Mouse (Mus musculus): ENCODE results near the gene Thrb. TPM values are rescaled to one million over a fixed set of nuclear protein-coding genes. Genes with fewer than 3 reads are reported as not detected.

Gene Thrb
- polyA plus RNA-seq, 1 experiment from 2014 or later, result 2.0 TPM

DNA sequence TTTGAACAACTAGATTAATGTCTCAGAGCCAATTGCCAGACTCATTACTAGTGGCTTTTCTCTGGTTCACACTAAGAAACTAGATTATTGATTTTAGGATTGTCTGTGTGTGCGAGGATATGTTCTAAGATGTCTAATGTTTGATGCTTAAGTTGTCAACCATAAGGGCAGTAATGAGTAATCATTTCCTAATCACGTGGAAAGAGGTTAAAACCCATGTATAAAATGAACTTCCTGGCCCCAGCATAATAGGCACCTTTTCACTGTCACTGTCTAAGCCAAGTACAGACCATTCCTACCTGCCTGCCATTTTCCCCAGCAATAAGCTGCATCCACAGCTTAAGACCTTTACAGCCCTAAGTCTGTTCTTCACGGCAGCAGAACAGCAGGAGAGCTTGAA lies 321.2 kb downstream of the Thrb start:
- no peak overlapping the region for H3K9ac ChIP-seq (ENCODE audit: low read length)
- H3K27ac ChIP-seq (ENCODE audit: low read depth), result no peak overlapping the region
- 65% methylated on average over 3 of the region's 3 CpGs for WGBS
- H3K27me3 ChIP-seq (replicated peaks; ENCODE audit: control insufficient read depth, insufficient read depth, low read length), result no peaks in the 10 kb centered on the region
- no peak overlapping the region for H3K4me2 ChIP-seq (ENCODE audit: low read length)
- no peak for DNase-seq (ENCODE audit: low spot score)
- no peaks in the 10 kb centered on the region for H3K4me1 ChIP-seq (replicated peaks; ENCODE audit: control insufficient read depth, insufficient read depth, low read length)
- no peak for ATAC-seq (replicated peaks; ENCODE audit: low FRiP score, low TSS enrichment, low read depth)
- H3K9me3 ChIP-seq (ENCODE audit: control insufficient read depth, low read length), result no peaks in the 10 kb centered on the region
- H3K36me3 ChIP-seq (ENCODE audit: control insufficient read depth, insufficient read depth, low read length), result no peaks in the 10 kb centered on the region
- no peak overlapping the region for H3K4me3 ChIP-seq (ENCODE audit: low read depth, low read length)

DNA sequence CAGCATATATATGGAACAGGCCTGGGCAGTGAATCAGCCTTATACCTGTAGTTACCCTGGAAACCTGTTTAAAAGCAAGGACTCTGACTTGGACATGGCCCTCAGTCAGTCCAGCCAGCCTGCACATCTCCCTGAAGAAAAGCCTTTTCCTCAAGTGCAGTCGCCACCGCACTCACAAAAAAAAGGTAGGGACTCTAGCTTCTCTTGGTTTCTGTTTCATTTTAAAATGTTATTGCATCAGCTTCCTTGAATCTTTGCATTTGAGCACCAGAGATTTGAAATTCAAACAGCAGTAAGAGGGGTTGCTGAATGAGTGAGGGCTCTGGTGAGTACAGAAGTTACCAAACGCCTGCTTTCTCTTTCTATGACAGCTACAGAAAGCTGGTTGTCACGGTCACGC lies 322.0 kb downstream of the Thrb start:
- H3K9me3 ChIP-seq (ENCODE audit: control insufficient read depth, low read length), result no peaks in the 10 kb centered on the region
- 83% methylated on average over 5 of the region's 5 CpGs for WGBS
- no peak overlapping the region for H3K4me2 ChIP-seq (ENCODE audit: low read length)
- no peaks in the 10 kb centered on the region for H3K27me3 ChIP-seq (replicated peaks; ENCODE audit: control insufficient read depth, insufficient read depth, low read length)
- no peak overlapping the region for H3K27ac ChIP-seq (ENCODE audit: low read depth)
- ATAC-seq (replicated peaks; ENCODE audit: low FRiP score, low TSS enrichment, low read depth), result no peak
- no peak overlapping the region for H3K4me3 ChIP-seq (ENCODE audit: low read depth, low read length)
- DNase-seq (ENCODE audit: low spot score), result no peak
- H3K36me3 ChIP-seq (ENCODE audit: control insufficient read depth, insufficient read depth, low read length), result no peaks in the 10 kb centered on the region
- no peaks in the 10 kb centered on the region for H3K4me1 ChIP-seq (replicated peaks; ENCODE audit: control insufficient read depth, insufficient read depth, low read length)
- no peak overlapping the region for H3K9ac ChIP-seq (ENCODE audit: low read length)

DNA sequence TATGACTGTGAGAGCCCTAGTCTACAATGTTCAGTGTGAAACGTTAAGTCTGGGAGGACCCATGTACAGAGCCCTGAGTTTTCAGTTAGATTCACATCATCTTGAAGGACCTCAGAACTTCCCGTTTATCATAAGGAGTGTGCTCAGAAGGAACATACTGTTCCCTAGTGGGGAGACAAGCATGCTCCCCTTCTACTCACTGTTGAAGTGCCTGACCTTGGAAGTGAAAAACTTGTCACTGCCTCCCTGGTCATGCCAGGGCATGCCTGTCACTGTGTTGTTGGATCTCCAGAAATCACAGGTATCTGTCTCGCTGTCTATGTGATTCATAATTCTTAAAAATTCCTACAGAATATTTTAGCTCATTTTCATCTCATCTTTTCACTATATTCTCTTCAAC lies 323.3 kb downstream of the Thrb start:
- DNase-seq (ENCODE audit: low spot score) (no peak), ATAC-seq (replicated peaks; ENCODE audit: low FRiP score, low TSS enrichment, low read depth) (no peak)
- 76% methylated on average over 3 of the region's 3 CpGs for WGBS
- no peaks in the 10 kb centered on the region for H3K9me3 ChIP-seq (ENCODE audit: control insufficient read depth, low read length)
- H3K4me3 ChIP-seq (ENCODE audit: low read depth, low read length), result no peak overlapping the region
- H3K27ac ChIP-seq (ENCODE audit: low read depth), result no peak overlapping the region
- no peaks in the 10 kb centered on the region for H3K27me3 ChIP-seq (replicated peaks; ENCODE audit: control insufficient read depth, insufficient read depth, low read length)
- no peaks in the 10 kb centered on the region for H3K4me1 ChIP-seq (replicated peaks; ENCODE audit: control insufficient read depth, insufficient read depth, low read length)
- no peak overlapping the region for H3K4me2 ChIP-seq (ENCODE audit: low read length)
- H3K9ac ChIP-seq (ENCODE audit: low read length), result no peak overlapping the region
- H3K36me3 ChIP-seq (ENCODE audit: control insufficient read depth, insufficient read depth, low read length), result no peaks in the 10 kb centered on the region

DNA sequence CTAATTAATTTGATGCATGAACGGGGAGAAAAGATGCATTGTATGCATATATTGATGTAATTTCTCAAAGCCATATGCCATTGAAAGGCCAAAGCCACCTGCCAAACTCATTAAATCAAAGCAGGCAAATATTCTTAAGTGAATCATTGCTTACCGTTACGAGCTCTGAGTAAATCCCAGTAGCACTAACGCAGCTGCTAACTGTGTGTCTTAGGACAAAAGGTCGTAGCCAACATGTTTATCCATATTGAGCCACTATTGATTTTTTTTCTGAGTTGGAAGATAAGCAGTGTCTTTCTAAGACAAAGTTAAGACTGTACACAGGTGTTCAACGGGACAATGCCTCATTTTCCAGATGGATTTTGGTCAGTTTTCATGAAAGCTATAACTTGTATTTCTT lies 323.8 kb downstream of the Thrb start:
- no peaks in the 10 kb centered on the region for H3K9me3 ChIP-seq (ENCODE audit: control insufficient read depth, low read length)
- no peak overlapping the region for H3K4me2 ChIP-seq (ENCODE audit: low read length)
- H3K4me1 ChIP-seq (replicated peaks; ENCODE audit: control insufficient read depth, insufficient read depth, low read length), result no peaks in the 10 kb centered on the region
- no peak overlapping the region for H3K27ac ChIP-seq (ENCODE audit: low read depth)
- no peak overlapping the region for H3K9ac ChIP-seq (ENCODE audit: low read length)
- H3K36me3 ChIP-seq (ENCODE audit: control insufficient read depth, insufficient read depth, low read length), result no peaks in the 10 kb centered on the region
- no peaks in the 10 kb centered on the region for H3K27me3 ChIP-seq (replicated peaks; ENCODE audit: control insufficient read depth, insufficient read depth, low read length)
- DNase-seq (ENCODE audit: low spot score) (no peak), ATAC-seq (replicated peaks; ENCODE audit: low FRiP score, low TSS enrichment, low read depth) (no peak)
- H3K4me3 ChIP-seq (ENCODE audit: low read depth, low read length), result no peak overlapping the region
- 44% methylated on average over 6 of the region's 6 CpGs for WGBS

DNA sequence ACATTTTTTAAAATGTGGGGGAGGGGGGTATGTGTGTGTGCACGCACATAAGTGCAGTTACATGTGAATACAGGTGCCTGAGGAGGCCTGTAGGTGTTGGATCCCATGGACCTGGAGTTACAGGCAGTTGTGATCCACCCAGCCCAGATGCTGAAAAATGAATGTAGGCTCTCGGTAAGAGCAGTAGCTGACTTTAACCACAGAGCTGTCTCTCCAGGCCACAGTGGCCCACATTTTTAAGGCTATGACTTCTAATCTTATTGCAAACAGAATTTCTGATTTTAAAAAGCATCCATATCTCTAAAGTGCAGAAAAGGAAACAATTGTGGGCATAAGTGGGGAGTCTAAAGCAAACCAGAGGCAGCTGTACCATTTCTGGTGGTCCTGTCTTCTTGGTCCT lies 328.5 kb downstream of the Thrb start:
- H3K4me1 ChIP-seq (replicated peaks; ENCODE audit: control insufficient read depth, insufficient read depth, low read length), result no peaks in the 10 kb centered on the region
- no peak overlapping the region for H3K4me3 ChIP-seq (ENCODE audit: low read depth, low read length)
- no peaks in the 10 kb centered on the region for H3K9me3 ChIP-seq (ENCODE audit: control insufficient read depth, low read length)
- H3K27me3 ChIP-seq (replicated peaks; ENCODE audit: control insufficient read depth, insufficient read depth, low read length), result no peaks in the 10 kb centered on the region
- no peaks in the 10 kb centered on the region for H3K36me3 ChIP-seq (ENCODE audit: control insufficient read depth, insufficient read depth, low read length)
- no peak overlapping the region for H3K4me2 ChIP-seq (ENCODE audit: low read length)
- ATAC-seq (replicated peaks; ENCODE audit: low FRiP score, low TSS enrichment, low read depth) (no peak), DNase-seq (ENCODE audit: low spot score) (no peak)
- H3K27ac ChIP-seq (ENCODE audit: low read depth), result no peak overlapping the region
- WGBS, result 84% methylated on average over 2 of the region's 2 CpGs
- H3K9ac ChIP-seq (ENCODE audit: low read length), result no peak overlapping the region

DNA sequence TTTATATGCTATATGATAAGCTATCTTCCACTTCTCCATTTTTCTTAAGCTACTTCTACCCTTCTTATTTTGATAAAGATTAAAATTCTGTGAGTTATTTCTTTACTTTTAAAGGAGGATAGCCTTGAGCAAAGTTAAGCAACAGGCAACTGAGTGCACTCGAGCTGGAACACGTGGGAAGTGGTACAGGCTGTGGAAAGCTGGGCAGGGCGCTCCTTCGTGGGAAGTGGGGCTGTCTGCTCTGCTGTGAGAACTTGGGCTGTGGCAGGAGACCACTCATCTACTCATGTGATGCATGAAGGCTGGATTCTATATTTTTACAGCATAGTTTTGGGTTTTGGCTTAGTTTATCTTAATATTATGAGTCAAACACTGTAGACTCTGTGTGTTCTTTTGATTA lies 329.1 kb downstream of the Thrb start:
- Histone ChIP-seq H3K4me1 (replicated peaks; ENCODE audit: control insufficient read depth, insufficient read depth, low read length) (no peaks in the 10 kb centered on the region), H3K9ac (ENCODE audit: low read length) (no peak overlapping the region), H3K27me3 (replicated peaks; ENCODE audit: control insufficient read depth, insufficient read depth, low read length) (no peaks in the 10 kb centered on the region), H3K9me3 (ENCODE audit: control insufficient read depth, low read length) (no peaks in the 10 kb centered on the region), H3K4me3 (ENCODE audit: low read depth, low read length) (no peak overlapping the region), H3K36me3 (ENCODE audit: control insufficient read depth, insufficient read depth, low read length) (no peaks in the 10 kb centered on the region), H3K4me2 (ENCODE audit: low read length) (no peak overlapping the region), H3K27ac (ENCODE audit: low read depth) (no peak overlapping the region)
- no peak for ATAC-seq (replicated peaks; ENCODE audit: low FRiP score, low TSS enrichment, low read depth)
- DNase-seq (ENCODE audit: low spot score), result no peak
- 66% methylated on average over 4 of the region's 4 CpGs for WGBS

DNA sequence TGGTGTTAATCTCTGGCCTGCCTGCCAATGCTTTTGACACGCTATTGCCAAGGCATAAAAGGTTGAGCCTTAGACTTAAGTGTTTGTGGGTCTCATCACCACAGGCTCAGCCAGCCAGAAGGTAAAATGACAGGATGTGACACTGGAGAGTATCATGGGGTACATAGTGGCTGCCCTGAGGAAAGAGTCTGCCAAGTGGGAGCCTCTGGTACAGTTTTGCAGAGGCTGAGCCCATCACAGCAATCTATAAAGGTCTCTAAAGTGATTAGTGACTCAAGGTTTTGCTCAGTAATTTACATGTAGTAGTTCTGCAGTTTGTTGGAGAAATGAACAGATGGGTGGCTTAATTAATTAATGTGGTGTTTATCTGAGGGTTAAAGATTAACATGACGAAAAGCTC lies 330.1 kb downstream of the Thrb start:
- DNase-seq (ENCODE audit: low spot score), result no peak
- Histone ChIP-seq H3K4me2 (ENCODE audit: low read length) (no peak overlapping the region), H3K4me1 (replicated peaks; ENCODE audit: control insufficient read depth, insufficient read depth, low read length) (no peaks in the 10 kb centered on the region), H3K4me3 (ENCODE audit: low read depth, low read length) (no peak overlapping the region), H3K27me3 (replicated peaks; ENCODE audit: control insufficient read depth, insufficient read depth, low read length) (no peaks in the 10 kb centered on the region), H3K36me3 (ENCODE audit: control insufficient read depth, insufficient read depth, low read length) (no peaks in the 10 kb centered on the region), H3K9me3 (ENCODE audit: control insufficient read depth, low read length) (no peaks in the 10 kb centered on the region), H3K9ac (ENCODE audit: low read length) (no peak overlapping the region), H3K27ac (ENCODE audit: low read depth) (no peak overlapping the region)
- WGBS, result 76% methylated on average over 2 of the region's 2 CpGs
- no peak for ATAC-seq (replicated peaks; ENCODE audit: low FRiP score, low TSS enrichment, low read depth)

DNA sequence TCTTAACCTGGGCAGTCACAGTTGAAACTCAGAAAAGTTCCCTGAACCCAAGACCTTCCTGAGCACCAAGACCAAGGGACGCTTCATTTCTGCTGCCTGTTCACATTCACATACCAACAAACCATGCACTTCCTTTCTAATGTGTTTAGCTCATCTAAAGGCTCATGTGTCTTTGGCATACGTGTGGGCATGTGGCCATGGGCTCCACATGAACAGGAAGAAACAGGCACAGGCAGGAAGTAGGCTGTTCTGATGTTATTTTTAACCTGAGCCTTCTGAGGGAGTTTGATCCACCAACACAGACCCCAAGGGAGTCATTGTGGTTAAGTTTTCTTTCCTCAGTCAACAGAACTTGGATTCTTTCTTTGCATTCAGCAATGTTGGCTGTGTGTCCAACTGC lies 341.8 kb downstream of the Thrb start:
- H3K4me2 ChIP-seq (ENCODE audit: low read length), result no peak overlapping the region
- H3K36me3 ChIP-seq (ENCODE audit: control insufficient read depth, insufficient read depth, low read length), result no peaks in the 10 kb centered on the region
- H3K27ac ChIP-seq (ENCODE audit: low read depth), result no peak overlapping the region
- H3K4me3 ChIP-seq (ENCODE audit: low read depth, low read length), result no peak overlapping the region
- WGBS, result 68% methylated on average over 2 of the region's 2 CpGs
- H3K9me3 ChIP-seq (ENCODE audit: control insufficient read depth, low read length), result no peaks in the 10 kb centered on the region
- H3K9ac ChIP-seq (ENCODE audit: low read length), result no peak overlapping the region
- DNase-seq (ENCODE audit: low spot score) (no peak), ATAC-seq (replicated peaks; ENCODE audit: low FRiP score, low TSS enrichment, low read depth) (no peak)
- no peaks in the 10 kb centered on the region for H3K4me1 ChIP-seq (replicated peaks; ENCODE audit: control insufficient read depth, insufficient read depth, low read length)
- H3K27me3 ChIP-seq (replicated peaks; ENCODE audit: control insufficient read depth, insufficient read depth, low read length), result no peaks in the 10 kb centered on the region

DNA sequence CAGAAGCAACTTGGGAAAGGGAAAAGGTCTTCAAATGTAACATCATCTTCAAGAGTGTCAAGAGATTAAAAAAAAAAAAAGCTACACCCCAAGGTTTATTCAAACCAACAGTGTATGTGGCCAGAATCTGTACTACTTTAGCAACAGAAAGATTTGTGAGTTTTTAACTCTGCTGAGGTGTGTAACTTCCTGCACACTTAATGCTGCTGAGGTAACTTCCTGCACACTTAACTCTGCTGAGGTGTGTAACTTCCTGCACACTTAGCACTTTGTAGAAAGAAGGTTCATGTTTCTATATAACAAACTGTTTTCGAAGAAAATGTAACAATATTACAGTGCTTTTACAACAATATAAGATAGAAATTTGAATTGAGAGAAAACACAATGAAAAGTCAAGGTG lies 343.6 kb downstream of the Thrb start:
- Histone ChIP-seq H3K9ac (ENCODE audit: low read length) (no peak overlapping the region), H3K4me2 (ENCODE audit: low read length) (no peak overlapping the region), H3K4me1 (replicated peaks; ENCODE audit: control insufficient read depth, insufficient read depth, low read length) (no peaks in the 10 kb centered on the region), H3K36me3 (ENCODE audit: control insufficient read depth, insufficient read depth, low read length) (no peaks in the 10 kb centered on the region), H3K9me3 (ENCODE audit: control insufficient read depth, low read length) (no peaks in the 10 kb centered on the region), H3K4me3 (ENCODE audit: low read depth, low read length) (no peak overlapping the region), H3K27ac (ENCODE audit: low read depth) (no peak overlapping the region), H3K27me3 (replicated peaks; ENCODE audit: control insufficient read depth, insufficient read depth, low read length) (no peaks in the 10 kb centered on the region)
- 89% methylated on average over 1 of the region's 1 CpGs for WGBS
- no peak for DNase-seq (ENCODE audit: low spot score)
- no peak for ATAC-seq (replicated peaks; ENCODE audit: low FRiP score, low TSS enrichment, low read depth)
